Mouse (Mus musculus): Measurements from ENCODE around the gene Cacng1. TPM values are rescaled to one million over a fixed set of nuclear protein-coding genes. Genes with fewer than 3 reads are reported as not detected.

The Cacng1 gene
- polyA plus RNA-seq, 1 experiment from 2014 or later = not detected

DNA sequence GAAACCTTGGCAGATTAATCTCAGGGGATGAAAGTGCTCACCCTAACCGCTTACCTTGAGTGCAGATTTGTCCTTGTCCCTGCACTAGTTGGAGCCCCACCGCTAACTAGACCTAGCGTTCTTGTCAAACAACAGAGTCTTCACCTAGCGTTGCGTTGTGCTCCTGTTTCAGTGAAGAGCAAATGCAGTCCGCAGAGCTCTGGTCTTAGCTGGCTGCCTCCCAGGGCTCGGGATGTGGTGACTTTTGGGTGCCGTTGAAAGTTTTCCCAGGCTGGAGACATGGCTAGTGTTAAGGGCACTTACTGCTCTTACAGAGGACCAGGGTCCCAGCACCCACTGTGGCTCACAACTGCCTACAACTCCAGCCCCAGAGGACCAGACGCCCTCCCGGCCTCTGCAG is 41.1 kb downstream of the Cacng1 start:
- Histone ChIP-seq H3K4me2 (ENCODE audit: low read length) (no peak overlapping the region), H3K27ac (ENCODE audit: low read depth) (no peak overlapping the region), H3K9me3 (ENCODE audit: control insufficient read depth, low read length) (no peaks in the 10 kb centered on the region), H3K4me3 (ENCODE audit: low read depth, low read length) (no peak overlapping the region), H3K36me3 (ENCODE audit: control insufficient read depth, insufficient read depth, low read length) (peaks cover 44% of the 10 kb centered on the region), H3K27me3 (replicated peaks; ENCODE audit: control insufficient read depth, insufficient read depth, low read length) (no peaks in the 10 kb centered on the region), H3K4me1 (replicated peaks; ENCODE audit: control insufficient read depth, insufficient read depth, low read length) (no peaks in the 10 kb centered on the region; the same call in 1 of the 2 replicates), H3K9ac (ENCODE audit: low read length) (no peak overlapping the region)
- DNase-seq (ENCODE audit: low spot score) = no peak
- ATAC-seq (replicated peaks; ENCODE audit: low FRiP score, low TSS enrichment, low read depth) = no peak
- 86% methylated on average over 10 of the region's 10 CpGs for WGBS

GRCm38 (mm10) chr11:107674601-107675000 is 41.7 kb downstream of the Cacng1 start:
- no peak overlapping the region for H3K4me2 ChIP-seq (ENCODE audit: low read length)
- 90% methylated on average over 8 of the region's 8 CpGs for whole genome bisulfite sequencing
- H3K9ac ChIP-seq (ENCODE audit: low read length) = no peak overlapping the region
- no peak overlapping the region for H3K4me3 ChIP-seq (ENCODE audit: low read depth, low read length)
- H3K4me1 ChIP-seq (replicated peaks; ENCODE audit: control insufficient read depth, insufficient read depth, low read length) = no peaks in the 10 kb centered on the region; the same call in 1 of the 2 replicates
- H3K27me3 ChIP-seq (replicated peaks; ENCODE audit: control insufficient read depth, insufficient read depth, low read length) = no peaks in the 10 kb centered on the region
- H3K36me3 ChIP-seq (ENCODE audit: control insufficient read depth, insufficient read depth, low read length) = peaks cover 51% of the 10 kb centered on the region
- no peak for ATAC-seq (replicated peaks; ENCODE audit: low FRiP score, low TSS enrichment, low read depth)
- DNase-seq (ENCODE audit: low spot score) = no peak
- H3K27ac ChIP-seq (ENCODE audit: low read depth) = no peak overlapping the region
- H3K9me3 ChIP-seq (ENCODE audit: control insufficient read depth, low read length) = no peaks in the 10 kb centered on the region

DNA sequence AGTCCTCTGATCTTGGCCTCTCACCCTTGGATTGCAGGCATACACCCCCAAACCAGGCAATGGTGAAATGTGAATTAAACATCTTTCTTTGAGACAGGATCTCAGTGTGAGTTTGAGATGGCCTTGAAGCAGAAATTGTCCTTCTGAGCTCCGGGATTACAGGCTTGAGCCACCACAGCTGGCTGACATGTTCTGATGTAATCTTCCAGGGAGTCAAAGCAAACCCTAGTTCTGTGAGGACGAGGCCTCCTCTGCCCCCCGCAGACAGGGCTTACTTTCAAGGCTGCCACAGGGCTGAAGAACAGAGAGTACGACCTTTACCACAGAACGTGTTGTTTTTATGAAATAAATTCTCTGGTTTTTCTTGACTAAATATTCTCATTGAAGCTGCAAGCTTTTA is 42.3 kb downstream of the Cacng1 start:
- ATAC-seq (replicated peaks; ENCODE audit: low FRiP score, low TSS enrichment, low read depth) = no peak
- H3K9ac ChIP-seq (ENCODE audit: low read length) = no peak overlapping the region
- peaks cover 56% of the 10 kb centered on the region for H3K36me3 ChIP-seq (ENCODE audit: control insufficient read depth, insufficient read depth, low read length)
- no peaks in the 10 kb centered on the region for H3K9me3 ChIP-seq (ENCODE audit: control insufficient read depth, low read length)
- no peak overlapping the region for H3K27ac ChIP-seq (ENCODE audit: low read depth)
- no peak overlapping the region for H3K4me3 ChIP-seq (ENCODE audit: low read depth, low read length)
- H3K4me2 ChIP-seq (ENCODE audit: low read length) = no peak overlapping the region
- no peaks in the 10 kb centered on the region for H3K27me3 ChIP-seq (replicated peaks; ENCODE audit: control insufficient read depth, insufficient read depth, low read length)
- H3K4me1 ChIP-seq (replicated peaks; ENCODE audit: control insufficient read depth, insufficient read depth, low read length) = no peaks in the 10 kb centered on the region; the same call in 1 of the 2 replicates
- WGBS = 68% methylated on average over 5 of the region's 5 CpGs
- no peak for DNase-seq (ENCODE audit: low spot score)

- Histone ChIP-seq H3K36me3 (ENCODE audit: control insufficient read depth, insufficient read depth, low read length) (peaks cover 83% of the 10 kb centered on the region), H3K9me3 (ENCODE audit: control insufficient read depth, low read length) (no peaks in the 10 kb centered on the region), H3K4me2 (ENCODE audit: low read length) (no peak overlapping the region), H3K27me3 (replicated peaks; ENCODE audit: control insufficient read depth, insufficient read depth, low read length) (no peaks in the 10 kb centered on the region), H3K4me3 (ENCODE audit: low read depth, low read length) (no peak overlapping the region), H3K9ac (ENCODE audit: low read length) (no peak overlapping the region), H3K4me1 (replicated peaks; ENCODE audit: control insufficient read depth, insufficient read depth, low read length) (no peaks in the 10 kb centered on the region), H3K27ac (ENCODE audit: low read depth) (no peak overlapping the region)
- WGBS = 72% methylated on average over 4 of the region's 4 CpGs
- no peak for ATAC-seq (replicated peaks; ENCODE audit: low FRiP score, low TSS enrichment, low read depth)
- DNase-seq (ENCODE audit: low spot score) = no peak
Measured at GRCm38 (mm10) chr11:107668977-107669376, 47.3 kb downstream of the Cacng1 start.

- ATAC-seq (replicated peaks; ENCODE audit: low FRiP score, low TSS enrichment, low read depth) = no peak
- H3K9ac ChIP-seq (ENCODE audit: low read length) = no peak overlapping the region
- WGBS = 87% methylated on average over 6 of the region's 6 CpGs
- no peaks in the 10 kb centered on the region for H3K4me1 ChIP-seq (replicated peaks; ENCODE audit: control insufficient read depth, insufficient read depth, low read length)
- no peak overlapping the region for H3K4me2 ChIP-seq (ENCODE audit: low read length)
- H3K4me3 ChIP-seq (ENCODE audit: low read depth, low read length) = no peak overlapping the region
- H3K27ac ChIP-seq (ENCODE audit: low read depth) = no peak overlapping the region
- no peak for DNase-seq (ENCODE audit: low spot score)
- H3K36me3 ChIP-seq (ENCODE audit: control insufficient read depth, insufficient read depth, low read length) = peaks cover 80% of the 10 kb centered on the region
- no peaks in the 10 kb centered on the region for H3K9me3 ChIP-seq (ENCODE audit: control insufficient read depth, low read length)
- no peaks in the 10 kb centered on the region for H3K27me3 ChIP-seq (replicated peaks; ENCODE audit: control insufficient read depth, insufficient read depth, low read length)
Measured at GRCm38 (mm10) chr11:107668223-107668622, 48.1 kb downstream of the Cacng1 start.

DNA sequence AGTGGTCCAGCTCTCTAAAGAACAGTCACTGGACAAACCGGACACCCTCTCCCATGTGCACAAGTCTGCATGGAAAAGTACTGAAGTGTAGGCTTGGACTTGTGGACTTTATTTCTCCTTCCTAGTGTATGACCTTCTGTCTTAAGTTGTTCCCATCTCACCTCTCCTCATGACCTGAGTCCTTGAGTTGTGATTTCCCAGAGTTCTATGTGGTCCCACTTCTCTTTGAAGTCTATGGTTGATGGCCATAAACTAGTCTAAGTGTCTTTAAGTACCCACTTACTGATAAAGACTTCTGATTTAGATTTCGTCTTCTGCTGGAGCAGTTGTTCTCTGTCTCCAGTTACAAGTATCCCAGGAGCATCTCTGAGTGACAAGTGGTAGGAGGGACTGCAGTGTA is 48.8 kb downstream of the Cacng1 start:
- WGBS = 62% methylated on average over 2 of the region's 2 CpGs
- DNase-seq (ENCODE audit: low spot score) (no peak), ATAC-seq (replicated peaks; ENCODE audit: low FRiP score, low TSS enrichment, low read depth) (no peak)
- Histone ChIP-seq H3K9ac (ENCODE audit: low read length) (no peak overlapping the region), H3K4me3 (ENCODE audit: low read depth, low read length) (no peak overlapping the region), H3K9me3 (ENCODE audit: control insufficient read depth, low read length) (no peaks in the 10 kb centered on the region), H3K27me3 (replicated peaks; ENCODE audit: control insufficient read depth, insufficient read depth, low read length) (no peaks in the 10 kb centered on the region), H3K4me2 (ENCODE audit: low read length) (no peak overlapping the region), H3K4me1 (replicated peaks; ENCODE audit: control insufficient read depth, insufficient read depth, low read length) (no peaks in the 10 kb centered on the region), H3K36me3 (ENCODE audit: control insufficient read depth, insufficient read depth, low read length) (peaks cover 80% of the 10 kb centered on the region), H3K27ac (ENCODE audit: low read depth) (no peak overlapping the region)

DNA sequence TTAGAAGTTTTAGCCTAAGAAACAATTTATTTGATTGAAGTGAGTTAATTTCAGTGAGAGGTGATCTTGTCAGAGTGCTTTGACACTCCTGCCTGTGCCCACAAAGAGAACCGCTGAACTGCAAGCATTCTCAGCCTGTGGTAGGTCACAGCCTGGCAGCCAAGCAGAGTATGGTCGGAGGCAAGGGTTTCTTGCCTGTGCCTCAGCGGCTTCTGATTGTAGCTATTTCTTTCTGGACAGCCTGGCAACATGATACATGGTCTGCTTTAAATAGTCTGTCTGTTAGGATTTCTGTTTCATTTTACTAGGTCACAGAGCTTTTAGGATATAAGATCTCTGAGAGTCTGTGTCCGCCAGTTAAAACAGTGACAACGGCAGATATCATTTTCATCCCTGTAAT is 53.7 kb downstream of the Cacng1 start:
- Histone ChIP-seq H3K27ac (ENCODE audit: low read depth) (no peak overlapping the region), H3K4me1 (replicated peaks; ENCODE audit: control insufficient read depth, insufficient read depth, low read length) (no peaks in the 10 kb centered on the region), H3K9ac (ENCODE audit: low read length) (no peak overlapping the region), H3K4me3 (ENCODE audit: low read depth, low read length) (no peak overlapping the region), H3K4me2 (ENCODE audit: low read length) (no peak overlapping the region), H3K27me3 (replicated peaks; ENCODE audit: control insufficient read depth, insufficient read depth, low read length) (no peaks in the 10 kb centered on the region), H3K9me3 (ENCODE audit: control insufficient read depth, low read length) (no peaks in the 10 kb centered on the region), H3K36me3 (ENCODE audit: control insufficient read depth, insufficient read depth, low read length) (peaks cover 58% of the 10 kb centered on the region)
- no peak for DNase-seq (ENCODE audit: low spot score)
- 84% methylated on average over 5 of the region's 5 CpGs for WGBS
- ATAC-seq (replicated peaks; ENCODE audit: low FRiP score, low TSS enrichment, low read depth) = no peak

- DNase-seq (ENCODE audit: low spot score) (no peak), ATAC-seq (replicated peaks; ENCODE audit: low FRiP score, low TSS enrichment, low read depth) (no peak)
- Histone ChIP-seq H3K36me3 (ENCODE audit: control insufficient read depth, insufficient read depth, low read length) (peaks cover 54% of the 10 kb centered on the region), H3K9me3 (ENCODE audit: control insufficient read depth, low read length) (no peaks in the 10 kb centered on the region), H3K27me3 (replicated peaks; ENCODE audit: control insufficient read depth, insufficient read depth, low read length) (no peaks in the 10 kb centered on the region), H3K4me2 (ENCODE audit: low read length) (no peak overlapping the region), H3K9ac (ENCODE audit: low read length) (no peak overlapping the region), H3K4me1 (replicated peaks; ENCODE audit: control insufficient read depth, insufficient read depth, low read length) (no peaks in the 10 kb centered on the region; the same call in 1 of the 2 replicates), H3K4me3 (ENCODE audit: low read depth, low read length) (no peak overlapping the region), H3K27ac (ENCODE audit: low read depth) (no peak overlapping the region)
- 94% methylated on average over 4 of the region's 4 CpGs for WGBS
Measured at GRCm38 (mm10) chr11:107660452-107660851, 55.9 kb downstream of the Cacng1 start.

DNA sequence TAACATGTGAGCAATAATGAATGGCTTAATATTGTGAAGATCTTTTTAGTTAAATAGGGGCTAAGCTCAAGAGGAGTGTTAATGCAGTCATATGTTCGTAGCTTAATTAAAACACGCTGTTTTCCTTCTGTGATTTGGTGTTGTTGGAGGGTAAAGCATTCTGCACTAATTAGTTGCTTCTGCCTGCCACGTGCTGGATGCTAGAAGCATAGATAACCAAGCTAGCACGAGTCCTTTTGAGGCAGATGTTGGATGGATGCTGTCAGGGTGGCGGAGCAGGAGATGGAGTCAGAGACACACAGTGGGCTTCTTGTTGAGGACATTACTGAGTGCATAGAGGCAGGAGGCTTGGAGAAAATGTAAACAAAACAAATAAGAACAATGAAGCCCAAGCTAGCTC is 59.2 kb downstream of the Cacng1 start:
- H3K27me3 ChIP-seq (replicated peaks; ENCODE audit: control insufficient read depth, insufficient read depth, low read length) = no peaks in the 10 kb centered on the region
- H3K9me3 ChIP-seq (ENCODE audit: control insufficient read depth, low read length) = no peaks in the 10 kb centered on the region
- H3K4me2 ChIP-seq (ENCODE audit: low read length) = no peak overlapping the region
- ATAC-seq (replicated peaks; ENCODE audit: low FRiP score, low TSS enrichment, low read depth) = no peak
- H3K4me1 ChIP-seq (replicated peaks; ENCODE audit: control insufficient read depth, insufficient read depth, low read length) = peaks cover 2% of the 10 kb centered on the region; the same call in 1 of the 2 replicates
- no peak overlapping the region for H3K9ac ChIP-seq (ENCODE audit: low read length)
- DNase-seq (ENCODE audit: low spot score) = no peak
- H3K27ac ChIP-seq (ENCODE audit: low read depth) = no peak overlapping the region
- WGBS = 85% methylated on average over 5 of the region's 5 CpGs
- peaks cover 41% of the 10 kb centered on the region for H3K36me3 ChIP-seq (ENCODE audit: control insufficient read depth, insufficient read depth, low read length)
- no peak overlapping the region for H3K4me3 ChIP-seq (ENCODE audit: low read depth, low read length)

Measured in intestine, embryonic 14.5 days (tissue).